Comparison of ENCODE assay signal across 12 mouse cellular contexts in genomic region chr12:103358951-103359801, GRCm38 (mm10). TPM values are rescaled to one million over a fixed set of nuclear protein-coding genes. Genes with fewer than 3 reads are reported as not detected.
DNase-seq lines count a peak whose midpoint lies in the region; ATAC-seq and TF ChIP-seq lines count a peak whose summit lies in the region.
"Had no signal": no experiment of that assay in that cellular context is flagged by ENCODE, and none has a peak within 500 bp of the region (broad histone marks: within the 10 kb centered on the region; RNA-seq: fewer than 3 reads in every experiment).

No protein-coding gene starts in this region.

- H3K4me3 ChIP-seq in left cerebral cortex, adult 2 months: no peak overlapping the region
- no peak overlapping the region for H3K4me3 ChIP-seq in bone marrow, adult 2 months (replicated peaks; ENCODE audit: control insufficient read depth, low read depth, low read length)
- H3K4me3 ChIP-seq in forebrain, embryonic 13.5 days: no peak overlapping the region
- H3K4me3 ChIP-seq: lung, embryonic 15.5 days had no signal

- H3K27me3 ChIP-seq in forebrain, embryonic 13.5 days: no peaks in the 10 kb centered on the region
- H3K27me3 ChIP-seq: lung, embryonic 15.5 days had no signal

- ATAC-seq in forebrain, embryonic 13.5 days: no peak
- ATAC-seq: midbrain, embryonic 16.5 days had no signal

- H3K4me1 ChIP-seq in bone marrow, adult 2 months (ENCODE audit: control insufficient read depth, insufficient read depth, low read length): peaks cover 1% of the 10 kb centered on the region; the same call in 1 of the 2 replicates
- no peaks in the 10 kb centered on the region for H3K4me1 ChIP-seq in forebrain, embryonic 13.5 days
- H3K4me1 ChIP-seq: lung, embryonic 15.5 days had no signal

- DNase-seq in heart, adult 11 months: peak; percentile 97
- DNase-seq in heart, postnatal 14 days: no peak
- DNase-seq in left cerebral cortex, adult 2 months (ENCODE audit: extremely low spot score in 1 of 2, low spot score in 2 of 2): no peak
- no peak for DNase-seq in left cerebral cortex, postnatal 10 days (ENCODE audit: extremely low spot score in 1 of 2, low spot score in 2 of 2)
- peak; percentile 45 to 53 for DNase-seq in gastrocnemius, postnatal 36 days
- no peak for DNase-seq in embryo, embryonic 10.5 days (ENCODE audit: low spot score)

- no peak for TF ChIP-seq POLR2A in bone marrow, adult 2 months (IDR thresholded peaks at IDR 0.05; ENCODE audit: borderline replicate concordance, control insufficient read depth, low read depth, low read length)

- intact Hi-C loops in heart, postnatal 14 days (cut with DNase I): no loop called here
- intact Hi-C loops in left cerebral cortex, adult 2 months (cut with DNase I): no loop called here
- intact Hi-C loops in left cerebral cortex, postnatal 10 days (cut with DNase I): no loop called here
- intact Hi-C loops in gastrocnemius, postnatal 36 days (cut with DNase I): no loop called here

- 70% methylated on average over 4 of the region's 4 CpGs for WGBS in bone marrow, adult 2 months
- WGBS in forebrain, embryonic 13.5 days: 70% methylated on average over 4 of the region's 4 CpGs

- no peak overlapping the region for H3K4me2 ChIP-seq in forebrain, embryonic 13.5 days
- H3K4me2 ChIP-seq: lung, embryonic 15.5 days had no signal

- H3K9ac ChIP-seq in forebrain, embryonic 13.5 days: no peak overlapping the region
- H3K9ac ChIP-seq: lung, embryonic 15.5 days had no signal

- no peak for TF ChIP-seq CTCF in left cerebral cortex, adult 2 months (IDR thresholded peaks at IDR 0.05)
- no peak for TF ChIP-seq CTCF in bone marrow, adult 2 months (IDR thresholded peaks at IDR 0.05; ENCODE audit: control insufficient read depth, insufficient read depth, low read length)

- H3K27ac ChIP-seq in left cerebral cortex, adult 2 months: peak overlapping the region; percentile 70
- peak overlapping the region; percentile 62; the same call in 1 of the 2 replicates for H3K27ac ChIP-seq in bone marrow, adult 2 months (ENCODE audit: control insufficient read depth, insufficient read depth, low read depth, low read length, poor library complexity)
- H3K27ac ChIP-seq in forebrain, embryonic 13.5 days: no peak overlapping the region
- H3K27ac ChIP-seq: lung, embryonic 15.5 days had no signal

- no peaks in the 10 kb centered on the region for H3K36me3 ChIP-seq in forebrain, embryonic 13.5 days (ENCODE audit: poor library complexity, severe bottlenecking)
- H3K36me3 ChIP-seq: lung, embryonic 15.5 days had no signal

- H3K9me3 ChIP-seq in forebrain, embryonic 13.5 days (replicated peaks): no peaks in the 10 kb centered on the region
- H3K9me3 ChIP-seq: lung, embryonic 15.5 days had no signal

RNA-seq across cellular contexts. Expression of gene Asb2, which starts 3.4 kb away (rescaled TPM):
- total RNA-seq in heart, postnatal 14 days (2021): 100 to 1,000 TPM; 470 to 485 TPM
- total RNA-seq in left cerebral cortex, adult 2 months (2021): 1 to 10 TPM; 3.3 to 3.7 TPM
- total RNA-seq in left cerebral cortex, postnatal 10 days (2021): 1 to 10 TPM; 3.3 to 3.7 TPM
- polyA plus RNA-seq in bone marrow, adult 2 months (2011; ENCODE audit: insufficient read depth, insufficient read length, low replicate concordance, missing spikeins): 2.8 TPM in 2 replicates
- 100 to 1,000 TPM; 344 to 526 TPM for total RNA-seq in gastrocnemius, postnatal 36 days (2021)
- 0.40 and 0.60 TPM in 2 replicates for polyA plus RNA-seq in forebrain, embryonic 13.5 days (2015; fragmentation: Nextera tagmentation; extraction: Ambion mirVana)

RNA-seq across cellular contexts. Expression of gene Otub2, which starts 29.3 kb away (rescaled TPM):
- total RNA-seq in heart, postnatal 14 days (2021): 1 to 10 TPM; 3.6 to 4.0 TPM
- 10 to 100 TPM; 34.2 to 35.1 TPM for total RNA-seq in left cerebral cortex, adult 2 months (2021)
- total RNA-seq in left cerebral cortex, postnatal 10 days (2021): 10 to 100 TPM; 20.6 to 23.2 TPM
- 9.0 and 13.3 TPM in 2 replicates for polyA plus RNA-seq in bone marrow, adult 2 months (2011; ENCODE audit: insufficient read depth, insufficient read length, low replicate concordance, missing spikeins)
- 1 to 10 TPM; 1.8 to 4.5 TPM for total RNA-seq in gastrocnemius, postnatal 36 days (2021)
- polyA plus RNA-seq in forebrain, embryonic 13.5 days (2015; fragmentation: Nextera tagmentation; extraction: Ambion mirVana): 14.5 and 18.4 TPM in 2 replicates

RNA-seq across cellular contexts. Expression of gene Fam181a, which starts 48.4 kb away (rescaled TPM):
- total RNA-seq in heart, postnatal 14 days (2021): not detected
- 1 to 10 TPM; 1.6 to 2.6 TPM for total RNA-seq in left cerebral cortex, adult 2 months (2021)
- 1 to 10 TPM; 5.1 to 7.1 TPM for total RNA-seq in left cerebral cortex, postnatal 10 days (2021)
- not detected in 2 replicates for polyA plus RNA-seq in bone marrow, adult 2 months (2011; ENCODE audit: insufficient read depth, insufficient read length, low replicate concordance, missing spikeins)
- not detected for total RNA-seq in gastrocnemius, postnatal 36 days (2021)
- 7.6 and 9.8 TPM in 2 replicates for polyA plus RNA-seq in forebrain, embryonic 13.5 days (2015; fragmentation: Nextera tagmentation; extraction: Ambion mirVana)
- polyA plus RNA-seq: large intestine, adult 2 months; lung, embryonic 15.5 days; thymus, postnatal 0 days had no signal

RNA-seq across cellular contexts. Expression of gene 9330161L09Rik, which starts 48.4 kb away (rescaled TPM):
- total RNA-seq in heart, postnatal 14 days (2021): 1 to 10 TPM in 1 of 2 experiments, under 1 TPM in 1; 0.48 to 1.3 TPM
- 1 to 10 TPM; 2.6 to 3.7 TPM for total RNA-seq in left cerebral cortex, adult 2 months (2021)
- 1 to 10 TPM; 1.8 to 3.4 TPM for total RNA-seq in left cerebral cortex, postnatal 10 days (2021)
- polyA plus RNA-seq in bone marrow, adult 2 months (2011; ENCODE audit: insufficient read depth, insufficient read length, low replicate concordance, missing spikeins): 0.99 TPM in 1 of 2 replicates, not detected in the other
- total RNA-seq in gastrocnemius, postnatal 36 days (2021): under 1 TPM in 1 of 2 experiments, not detected in 1; 0.71 TPM
- polyA plus RNA-seq in forebrain, embryonic 13.5 days (2015; fragmentation: Nextera tagmentation; extraction: Ambion mirVana): 0.34 and 0.48 TPM in 2 replicates
- polyA plus RNA-seq: lung, embryonic 15.5 days had no signal

Comparison
In these comparisons a context has a peak if more than half of its experiments do, and no peak if none do; other contexts are left out.
1. DNase-seq: peak in heart, adult 11 months (single experiment) and gastrocnemius, postnatal 36 days (2 of 2); none in heart, postnatal 14 days (0 of 2), left cerebral cortex, adult 2 months (0 of 2), left cerebral cortex, postnatal 10 days (0 of 2) and embryo, embryonic 10.5 days (single experiment).
2. RNA of gene Asb2, which starts 3.4 kb away (total RNA-seq): 344 to 526 TPM in gastrocnemius, postnatal 36 days and 470 to 485 TPM in heart, postnatal 14 days; 3.3 to 3.7 TPM in left cerebral cortex, postnatal 10 days and 3.3 to 3.7 TPM in left cerebral cortex, adult 2 months; every median in the first group is over 10 times any median in the second.